Mouse (Mus musculus) brown adipose tissue, adult 24 weeks (tissue): ENCODE measurements around the gene Hoxd8. TPM values are rescaled to one million over a fixed set of nuclear protein-coding genes. Genes with fewer than 3 reads are reported as not detected.

Experiments
- H3K27ac ChIP-seq: fragments of 200-500 bp; replicated peaks from 2 replicates; pipeline ENCODE4 v1.5.1; 2012; ENCODE audit warnings: low read depth, mild to moderate bottlenecking, low read length
- H3K4me1 ChIP-seq: fragments of 200-500 bp; 2 replicates; pipeline ENCODE4 v1.6.1; 2012; ENCODE audit warnings: low read length, mixed read lengths; ENCODE audit not compliant: control insufficient read depth, insufficient read depth, insufficient read length
- H3K4me3 ChIP-seq: fragments of 200-500 bp; 2 replicates; pipeline ENCODE4 v1.5.1; 2012; ENCODE audit warnings: low read depth, mild to moderate bottlenecking, low read length, moderate library complexity; ENCODE audit not compliant: insufficient read depth
- polyA plus RNA-seq: library from polyadenylated mRNA; stranded (reverse); fragments of >200 nt; gene quantifications from 2 replicates; pipeline ENCODE4 v1.2.4, GENCODE M21; 2012; ENCODE audit not compliant: missing spikeins, insufficient read depth, insufficient read length

The Hoxd8 gene
- polyA plus RNA-seq, 1 experiment, result 10.4 TPM

- Histone ChIP-seq H3K27ac (no peak overlapping the region), H3K4me3 (peak overlapping the region; percentile 34), H3K4me1 (peaks cover 4% of the 10 kb centered on the region)
These were observed 45.1 kb downstream of the Hoxd8 start for GRCm38 (mm10) chr2:74749337-74750121.

- no peak overlapping the region for H3K4me3 ChIP-seq
- no peak overlapping the region for H3K27ac ChIP-seq
- H3K4me1 ChIP-seq, result peaks cover 4% of the 10 kb centered on the region
These were observed 46.4 kb downstream of the Hoxd8 start for GRCm38 (mm10) chr2:74750731-74751250.

GRCm38 (mm10) chr2:74751861-74752260, 47.4 kb downstream of the Hoxd8 start:
- Histone ChIP-seq H3K27ac (no peak overlapping the region), H3K4me1 (peaks cover 4% of the 10 kb centered on the region), H3K4me3 (no peak overlapping the region)

GRCm38 (mm10) chr2:74752431-74753174, 48.2 kb downstream of the Hoxd8 start:
- Histone ChIP-seq H3K4me1 (peaks cover 4% of the 10 kb centered on the region), H3K4me3 (peak overlapping the region; percentile 26), H3K27ac (no peak overlapping the region)

GRCm38 (mm10) chr2:74753175-74753523, 48.7 kb downstream of the Hoxd8 start:
- no peak overlapping the region for H3K27ac ChIP-seq
- peaks cover 4% of the 10 kb centered on the region for H3K4me1 ChIP-seq
- peak overlapping the region; percentile 26; the same call in 1 of the 2 replicates for H3K4me3 ChIP-seq

- H3K27ac ChIP-seq, result no peak overlapping the region
- H3K4me3 ChIP-seq, result no peak overlapping the region
- H3K4me1 ChIP-seq, result peaks cover 4% of the 10 kb centered on the region
These were observed 49.3 kb downstream of the Hoxd8 start for GRCm38 (mm10) chr2:74753711-74754110.

Other genes starting within 250 kb of the Hoxd8 start
- 3.3 and 5.2 TPM in 2 replicates for gene Lnpk, start 125.2 kb upstream of the Hoxd8 start, polyA plus RNA-seq
- not detected in 2 replicates for gene Evx2, start 45.1 kb upstream of the Hoxd8 start, polyA plus RNA-seq
- not detected in 2 replicates for gene Hoxd13, start 36.3 kb upstream of the Hoxd8 start, polyA plus RNA-seq
- not detected in 2 replicates for gene Hoxd12, start 29.6 kb upstream of the Hoxd8 start, polyA plus RNA-seq
- gene Hoxd11, start 25.1 kb upstream of the Hoxd8 start, polyA plus RNA-seq, result not detected in 2 replicates
- not detected in 2 replicates for gene Hoxd10, start 12.7 kb upstream of the Hoxd8 start, polyA plus RNA-seq
- gene Hoxd9, start 6.9 kb upstream of the Hoxd8 start, polyA plus RNA-seq, result 1.9 TPM in 1 of 2 replicates, not detected in the other
- not detected in 2 replicates for gene Hoxd3, start 7.3 kb downstream of the Hoxd8 start, polyA plus RNA-seq
- gene Hoxd4, start 7.3 kb downstream of the Hoxd8 start, polyA plus RNA-seq, result 1.3 and 2.6 TPM in 2 replicates
- gene Gm28230, start 22.1 kb downstream of the Hoxd8 start, polyA plus RNA-seq, result not detected in 2 replicates
- not detected in 2 replicates for gene Hoxd1, start 58.4 kb downstream of the Hoxd8 start, polyA plus RNA-seq
- 163 and 243 TPM in 2 replicates for gene Mtx2, start 121.2 kb downstream of the Hoxd8 start, polyA plus RNA-seq